11 mouse cellular contexts compared by ENCODE assay signal in the genomic region with DNA sequence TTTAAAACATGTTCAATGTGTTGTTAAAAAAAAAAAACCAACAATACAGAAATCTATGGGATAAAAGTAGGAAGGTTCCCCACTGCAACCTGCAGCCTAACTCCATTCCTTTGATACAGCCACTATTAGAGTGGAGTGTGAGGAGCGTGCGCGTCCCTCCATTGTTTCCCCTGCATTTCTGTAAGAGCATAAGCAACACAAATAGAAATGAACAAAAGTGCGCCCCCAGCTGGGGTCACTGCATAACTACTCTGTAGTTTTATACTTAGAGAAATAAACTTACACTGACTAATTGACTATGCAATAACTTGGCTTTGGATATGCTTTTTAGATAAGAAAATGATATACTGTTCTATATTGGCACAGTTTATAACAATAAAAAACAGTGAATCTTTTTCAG.
A peak's percentile ranks its signal among the peaks of the same experiment; 100 is the strongest.
DNase-seq lines count a peak whose midpoint lies in the region; ATAC-seq and TF ChIP-seq lines count a peak whose summit lies in the region.
"Had no signal": no experiment of that assay in that cellular context is flagged by ENCODE, and none has a peak within 500 bp of the region (broad histone marks: within the 10 kb centered on the region; RNA-seq: fewer than 3 reads in every experiment).

No protein-coding gene starts in this region.

- no peak overlapping the region for H3K27ac ChIP-seq in forebrain, postnatal 0 days (ENCODE audit: low read depth, low read length)
- H3K27ac ChIP-seq in forebrain, embryonic 13.5 days = no peak overlapping the region
- no peak overlapping the region for H3K27ac ChIP-seq in liver, postnatal 0 days (ENCODE audit: low read depth)
- H3K27ac ChIP-seq in liver, embryonic 12.5 days = no peak overlapping the region
- H3K27ac ChIP-seq: hindbrain, embryonic 13.5 days; limb, embryonic 15.5 days had no signal

- no peak for ATAC-seq in forebrain, postnatal 0 days
- ATAC-seq in forebrain, embryonic 13.5 days = no peak
- ATAC-seq in liver, postnatal 0 days = no peak
- ATAC-seq in liver, embryonic 12.5 days = no peak
- no peak for ATAC-seq in activated CD4-positive, CD25-positive, alpha-beta regulatory T cell, adult 4 months

- TF ChIP-seq CTCF in forebrain, postnatal 0 days (IDR thresholded peaks at IDR 0.05; ENCODE audit: low read depth) = peak; percentile 52
- TF ChIP-seq CTCF in liver, postnatal 0 days (IDR thresholded peaks at IDR 0.05; ENCODE audit: low read depth) = peak; percentile 17; the same call in 1 of the 2 replicates
- peak; percentile 37 for TF ChIP-seq CTCF in E14TG2a.4 (conservative IDR thresholded peaks at IDR 0.05; ENCODE audit: low read length)

- H3K9me3 ChIP-seq in forebrain, postnatal 0 days (ENCODE audit: low read length) = no peaks in the 10 kb centered on the region
- H3K9me3 ChIP-seq in forebrain, embryonic 13.5 days (replicated peaks) = no peaks in the 10 kb centered on the region
- H3K9me3 ChIP-seq in liver, postnatal 0 days (ENCODE audit: low read length) = no peaks in the 10 kb centered on the region
- no peaks in the 10 kb centered on the region for H3K9me3 ChIP-seq in liver, embryonic 12.5 days (replicated peaks)
- peaks cover 12% of the 10 kb centered on the region for H3K9me3 ChIP-seq in E14TG2a.4 (ENCODE audit: low read length)
- H3K9me3 ChIP-seq: hindbrain, embryonic 13.5 days; limb, embryonic 15.5 days had no signal

- no peak for TF ChIP-seq EP300 in liver, postnatal 0 days (IDR thresholded peaks at IDR 0.05; ENCODE audit: low read depth)

- H3K36me3 ChIP-seq in forebrain, postnatal 0 days (ENCODE audit: insufficient read depth) = no peaks in the 10 kb centered on the region
- no peaks in the 10 kb centered on the region for H3K36me3 ChIP-seq in forebrain, embryonic 13.5 days (ENCODE audit: poor library complexity, severe bottlenecking)
- no peaks in the 10 kb centered on the region for H3K36me3 ChIP-seq in liver, postnatal 0 days (replicated peaks; ENCODE audit: insufficient read depth, low read length)
- no peaks in the 10 kb centered on the region for H3K36me3 ChIP-seq in liver, embryonic 12.5 days
- H3K36me3 ChIP-seq in E14TG2a.4 (ENCODE audit: insufficient read depth, low read length) = no peaks in the 10 kb centered on the region
- H3K36me3 ChIP-seq: hindbrain, embryonic 13.5 days; limb, embryonic 15.5 days had no signal

- DNase-seq in forebrain, postnatal 0 days = no peak
- no peak for DNase-seq in liver, postnatal 0 days
- peak; percentile 50 to 63 for DNase-seq in adrenal gland, postnatal 36 days
- no peak for DNase-seq in yolk sac, embryonic 10.5 days (ENCODE audit: low spot score)
- DNase-seq: cerebellum, adult 8-10 months had no signal

- no peak overlapping the region for H3K4me2 ChIP-seq in forebrain, postnatal 0 days (ENCODE audit: low read depth)
- no peak overlapping the region for H3K4me2 ChIP-seq in forebrain, embryonic 13.5 days
- H3K4me2 ChIP-seq in liver, postnatal 0 days (ENCODE audit: low read depth, low read length) = no peak overlapping the region
- H3K4me2 ChIP-seq in liver, embryonic 12.5 days = no peak overlapping the region
- H3K4me2 ChIP-seq: hindbrain, embryonic 13.5 days; limb, embryonic 15.5 days had no signal

- no peak overlapping the region for H3K4me3 ChIP-seq in forebrain, postnatal 0 days (ENCODE audit: low read depth, low read length)
- H3K4me3 ChIP-seq in forebrain, embryonic 13.5 days = no peak overlapping the region
- no peak overlapping the region for H3K4me3 ChIP-seq in liver, postnatal 0 days (ENCODE audit: low read depth, low read length)
- no peak overlapping the region for H3K4me3 ChIP-seq in liver, embryonic 12.5 days
- H3K4me3 ChIP-seq in E14TG2a.4 (replicated peaks; ENCODE audit: low read length) = no peak overlapping the region
- H3K4me3 ChIP-seq: hindbrain, embryonic 13.5 days; limb, embryonic 15.5 days had no signal

- peaks cover 15% of the 10 kb centered on the region for H3K4me1 ChIP-seq in forebrain, postnatal 0 days (ENCODE audit: insufficient read depth)
- peaks cover 29% of the 10 kb centered on the region for H3K4me1 ChIP-seq in forebrain, embryonic 13.5 days
- no peaks in the 10 kb centered on the region for H3K4me1 ChIP-seq in liver, postnatal 0 days (ENCODE audit: insufficient read depth)
- no peaks in the 10 kb centered on the region for H3K4me1 ChIP-seq in liver, embryonic 12.5 days
- H3K4me1 ChIP-seq in E14TG2a.4 (replicated peaks; ENCODE audit: low read depth, low read length) = peaks cover 13% of the 10 kb centered on the region; the same call in 1 of the 2 replicates

- no peaks in the 10 kb centered on the region for H3K27me3 ChIP-seq in forebrain, postnatal 0 days (ENCODE audit: insufficient read depth, low read length)
- H3K27me3 ChIP-seq in forebrain, embryonic 13.5 days = no peaks in the 10 kb centered on the region
- H3K27me3 ChIP-seq in liver, postnatal 0 days (ENCODE audit: insufficient read depth, low read length) = no peaks in the 10 kb centered on the region
- H3K27me3 ChIP-seq in liver, embryonic 12.5 days (replicated peaks) = no peaks in the 10 kb centered on the region
- H3K27me3 ChIP-seq in E14TG2a.4 (ENCODE audit: insufficient read depth, low read length) = peaks cover 2% of the 10 kb centered on the region; the same call in 1 of the 2 replicates
- H3K27me3 ChIP-seq: hindbrain, embryonic 13.5 days; limb, embryonic 15.5 days had no signal

- no peak overlapping the region for H3K9ac ChIP-seq in forebrain, postnatal 0 days
- no peak overlapping the region for H3K9ac ChIP-seq in forebrain, embryonic 13.5 days
- no peak overlapping the region for H3K9ac ChIP-seq in liver, postnatal 0 days (replicated peaks)
- no peak overlapping the region for H3K9ac ChIP-seq in liver, embryonic 12.5 days
- H3K9ac ChIP-seq: hindbrain, embryonic 13.5 days; limb, embryonic 15.5 days had no signal

- 41% methylated on average over 4 of the region's 4 CpGs for WGBS in forebrain, postnatal 0 days
- 41% methylated on average over 4 of the region's 4 CpGs for WGBS in forebrain, embryonic 13.5 days
- WGBS in liver, postnatal 0 days (ENCODE audit: insufficient replicate concordance) = 59% methylated on average over 4 of the region's 4 CpGs
- WGBS in liver, embryonic 12.5 days (ENCODE audit: insufficient replicate concordance) = 57% methylated on average over 4 of the region's 4 CpGs

Comparison
In these comparisons a context has a peak if more than half of its experiments do, and no peak if none do; other contexts are left out.
1. DNase-seq: peak in adrenal gland, postnatal 36 days (2 of 2); none in forebrain, postnatal 0 days (single experiment), liver, postnatal 0 days (single experiment) and yolk sac, embryonic 10.5 days (single experiment).
2. Peak in every context shown above with its lines, with median percentiles within 50 percentile points of each other: CTCF ChIP-seq.